Mouse (Mus musculus): ENCODE data around the gene Znrf2. TPM values are rescaled to one million over a fixed set of nuclear protein-coding genes. Genes with fewer than 3 reads are reported as not detected.
A peak's percentile ranks its signal among the peaks of the same experiment; 100 is the strongest.

The Znrf2 gene
- polyA plus RNA-seq (2012; rRNA removed), result 5.7 and 6.3 TPM in 2 replicates
- 5.3 and 5.5 TPM in 2 replicates for polyA plus RNA-seq (2014; fragmentation: Nextera tagmentation; extraction: Ambion mirVana)

DNA sequence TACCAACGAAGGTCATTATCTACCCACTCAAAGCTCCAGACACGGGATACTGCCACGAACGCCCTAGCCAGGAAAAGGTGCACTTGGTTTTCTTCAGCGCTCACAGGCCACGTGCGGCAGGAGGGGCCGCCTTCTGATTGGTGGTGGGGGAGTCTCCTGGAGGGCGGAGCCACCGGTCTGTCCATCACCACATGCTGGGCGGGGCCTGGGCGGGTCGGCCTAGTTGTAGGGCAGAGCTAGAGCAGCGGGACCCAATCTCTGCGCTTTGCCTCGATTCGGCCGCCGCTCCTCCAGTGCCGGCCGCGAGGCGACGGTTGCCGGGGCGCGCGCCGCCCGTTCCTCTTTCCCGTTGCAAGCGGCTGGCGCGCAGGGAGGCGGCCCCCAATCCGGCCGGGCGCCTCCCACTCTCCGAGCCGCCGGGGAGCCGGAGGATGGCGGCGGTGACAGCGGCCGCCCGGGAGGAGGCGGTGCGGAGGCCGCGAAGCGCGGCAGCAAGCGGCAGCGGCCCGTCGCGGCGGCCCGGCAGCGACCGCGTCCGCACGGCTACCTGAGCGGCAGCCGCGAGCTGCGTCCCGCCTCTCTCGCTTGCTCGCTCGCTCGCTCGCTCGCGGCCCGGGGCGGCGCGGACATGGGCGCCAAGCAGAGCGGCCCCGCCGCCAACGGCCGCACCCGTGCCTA lies at the start of gene Znrf2:
Znrf2 (plus strand) TSS at position 529 of the 678 bp plus-strand sequence.
- ATAC-seq (ENCODE audit: low FRiP score, low read depth) (peak; percentile 99), DNase-seq (ENCODE audit: low spot score) (peak; percentile 98)
- WGBS, result 1% methylated on average over 63 of the region's 88 CpGs
- Histone ChIP-seq H3K27ac (replicated peaks; ENCODE audit: low read depth, low read length) (peak within 1 kb of the TSS; percentile 96), H3K27me3 (ENCODE audit: control insufficient read depth, insufficient read depth, low read length) (no peaks in the 10 kb centered on the region), H3K9ac (ENCODE audit: low read depth, low read length, severe bottlenecking) (peak within 1 kb of the TSS; percentile 89), H3K4me2 (replicated peaks; ENCODE audit: low read depth, low read length, severe bottlenecking) (peak within 1 kb of the TSS; percentile 76), H3K9me3 (ENCODE audit: control insufficient read depth, low read length) (no peaks in the 10 kb centered on the region), H3K4me1 (ENCODE audit: control insufficient read depth, insufficient read depth, low read length) (peaks cover 30% of the 10 kb centered on the region), H3K4me3 (replicated peaks; ENCODE audit: low read length) (peak within 1 kb of the TSS; percentile 75), H3K36me3 (ENCODE audit: control insufficient read depth, insufficient read depth, low read length) (no peaks in the 10 kb centered on the region)
- TF ChIP-seq POLR2A (IDR thresholded peaks at IDR 0.05; ENCODE audit: borderline replicate concordance, extremely low read depth, insufficient read depth, insufficient read length), result 0 out of 2 replicates have a peak, but pooled peaks have one; percentile 60

- Histone ChIP-seq H3K4me3 (replicated peaks; ENCODE audit: low read length) (no peak overlapping the region), H3K4me2 (replicated peaks; ENCODE audit: low read depth, low read length, severe bottlenecking) (no peak overlapping the region), H3K9me3 (ENCODE audit: control insufficient read depth, low read length) (no peaks in the 10 kb centered on the region), H3K36me3 (ENCODE audit: control insufficient read depth, insufficient read depth, low read length) (no peaks in the 10 kb centered on the region), H3K4me1 (ENCODE audit: control insufficient read depth, insufficient read depth, low read length) (no peaks in the 10 kb centered on the region), H3K27me3 (ENCODE audit: control insufficient read depth, insufficient read depth, low read length) (no peaks in the 10 kb centered on the region), H3K9ac (ENCODE audit: low read depth, low read length, severe bottlenecking) (no peak overlapping the region), H3K27ac (replicated peaks; ENCODE audit: low read depth, low read length) (no peak overlapping the region)
- no peak for DNase-seq (ENCODE audit: low spot score)
- no peak for TF ChIP-seq POLR2A (IDR thresholded peaks at IDR 0.05; ENCODE audit: borderline replicate concordance, extremely low read depth, insufficient read depth, insufficient read length)
- 51% methylated on average over 4 of the region's 4 CpGs for WGBS
- ATAC-seq (ENCODE audit: low FRiP score, low read depth), result no peak
These were observed 49.0 kb upstream of the Znrf2 start for GRCm38 (mm10) chr6:54767746-54768145.

GRCm38 (mm10) chr6:54770766-54771165 lies 46.0 kb upstream of the Znrf2 start:
- Histone ChIP-seq H3K27ac (replicated peaks; ENCODE audit: low read depth, low read length) (no peak overlapping the region), H3K27me3 (ENCODE audit: control insufficient read depth, insufficient read depth, low read length) (no peaks in the 10 kb centered on the region), H3K9me3 (ENCODE audit: control insufficient read depth, low read length) (no peaks in the 10 kb centered on the region), H3K36me3 (ENCODE audit: control insufficient read depth, insufficient read depth, low read length) (no peaks in the 10 kb centered on the region), H3K4me2 (replicated peaks; ENCODE audit: low read depth, low read length, severe bottlenecking) (no peak overlapping the region), H3K4me1 (ENCODE audit: control insufficient read depth, insufficient read depth, low read length) (no peaks in the 10 kb centered on the region), H3K4me3 (replicated peaks; ENCODE audit: low read length) (no peak overlapping the region), H3K9ac (ENCODE audit: low read depth, low read length, severe bottlenecking) (no peak overlapping the region)
- TF ChIP-seq POLR2A (IDR thresholded peaks at IDR 0.05; ENCODE audit: borderline replicate concordance, extremely low read depth, insufficient read depth, insufficient read length), result no peak
- no peak for DNase-seq (ENCODE audit: low spot score)
- WGBS, result 86% methylated on average over 4 of the region's 4 CpGs
- no peak for ATAC-seq (ENCODE audit: low FRiP score, low read depth)

DNA sequence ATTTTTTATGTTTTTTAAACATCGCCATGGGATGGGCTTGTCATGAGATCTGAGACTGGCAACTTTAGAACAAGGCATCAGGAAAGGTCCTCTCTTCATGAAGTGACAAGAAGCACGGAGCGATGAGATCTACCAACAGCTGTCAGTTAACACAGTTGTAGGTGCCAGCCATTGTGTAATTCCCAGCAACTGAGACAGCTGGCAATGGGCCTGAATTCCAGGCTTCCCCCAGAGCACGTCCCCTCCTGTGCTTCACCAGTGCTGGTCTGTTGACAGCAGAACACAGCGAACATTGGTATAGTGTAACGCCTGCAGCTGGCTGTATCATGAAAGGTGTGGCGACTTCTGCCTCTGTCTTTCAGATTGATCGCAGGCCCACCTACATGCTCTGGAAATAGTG lies 45.5 kb upstream of the Znrf2 start:
- Histone ChIP-seq H3K9ac (ENCODE audit: low read depth, low read length, severe bottlenecking) (no peak overlapping the region), H3K9me3 (ENCODE audit: control insufficient read depth, low read length) (no peaks in the 10 kb centered on the region), H3K36me3 (ENCODE audit: control insufficient read depth, insufficient read depth, low read length) (no peaks in the 10 kb centered on the region), H3K4me2 (replicated peaks; ENCODE audit: low read depth, low read length, severe bottlenecking) (no peak overlapping the region), H3K4me1 (ENCODE audit: control insufficient read depth, insufficient read depth, low read length) (no peaks in the 10 kb centered on the region), H3K27me3 (ENCODE audit: control insufficient read depth, insufficient read depth, low read length) (no peaks in the 10 kb centered on the region), H3K27ac (replicated peaks; ENCODE audit: low read depth, low read length) (no peak overlapping the region), H3K4me3 (replicated peaks; ENCODE audit: low read length) (no peak overlapping the region)
- WGBS, result 69% methylated on average over 8 of the region's 8 CpGs
- TF ChIP-seq POLR2A (IDR thresholded peaks at IDR 0.05; ENCODE audit: borderline replicate concordance, extremely low read depth, insufficient read depth, insufficient read length), result no peak
- ATAC-seq (ENCODE audit: low FRiP score, low read depth) (peak; percentile 80; the same call in 1 of the 2 replicates), DNase-seq (ENCODE audit: low spot score) (peak; percentile 75)

- Histone ChIP-seq H3K4me3 (replicated peaks; ENCODE audit: low read length) (no peak overlapping the region), H3K4me1 (ENCODE audit: control insufficient read depth, insufficient read depth, low read length) (no peaks in the 10 kb centered on the region), H3K27me3 (ENCODE audit: control insufficient read depth, insufficient read depth, low read length) (no peaks in the 10 kb centered on the region), H3K9me3 (ENCODE audit: control insufficient read depth, low read length) (no peaks in the 10 kb centered on the region), H3K36me3 (ENCODE audit: control insufficient read depth, insufficient read depth, low read length) (no peaks in the 10 kb centered on the region), H3K9ac (ENCODE audit: low read depth, low read length, severe bottlenecking) (no peak overlapping the region), H3K4me2 (replicated peaks; ENCODE audit: low read depth, low read length, severe bottlenecking) (no peak overlapping the region), H3K27ac (replicated peaks; ENCODE audit: low read depth, low read length) (no peak overlapping the region)
- WGBS, result 94% methylated on average over 5 of the region's 5 CpGs
- ATAC-seq (ENCODE audit: low FRiP score, low read depth) (no peak), DNase-seq (ENCODE audit: low spot score) (no peak)
- no peak for TF ChIP-seq POLR2A (IDR thresholded peaks at IDR 0.05; ENCODE audit: borderline replicate concordance, extremely low read depth, insufficient read depth, insufficient read length)
These were observed 44.6 kb upstream of the Znrf2 start for GRCm38 (mm10) chr6:54772078-54772477.

All from limb, embryonic 14.5 days (tissue).